Mouse (Mus musculus): ENCODE results near the gene Olfr3. TPM values are rescaled to one million over a fixed set of nuclear protein-coding genes. Genes with fewer than 3 reads are reported as not detected.

Gene Olfr3
- not detected in 2 replicates for polyA plus RNA-seq (2015; fragmentation: Nextera tagmentation; extraction: Ambion mirVana)

DNA sequence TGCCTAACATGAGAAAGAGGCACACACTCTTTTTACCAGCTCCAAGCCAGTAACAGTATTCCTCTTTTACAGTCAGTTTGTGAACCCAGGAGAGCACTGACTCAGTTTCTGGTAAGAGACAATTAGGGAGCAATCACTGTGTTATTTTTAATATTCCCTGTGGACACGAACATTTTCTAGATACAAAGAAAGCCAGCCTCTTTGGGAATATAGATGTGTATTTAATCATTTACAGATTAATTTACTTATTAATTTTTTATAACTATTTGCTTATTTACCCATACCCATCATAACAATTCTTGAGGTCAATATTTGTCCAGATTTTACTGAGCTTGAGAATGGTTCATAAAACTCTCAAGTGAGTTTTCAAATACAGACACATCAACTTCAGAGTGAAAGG is at the start of gene Olfr3:
Gene Olfr3 (minus strand): TSS at position 101 of the 400 bp plus-strand sequence.
- Histone ChIP-seq H3K4me1 (replicated peaks; ENCODE audit: control insufficient read depth, insufficient read depth) (no peaks in the 10 kb centered on the region), H3K4me3 (ENCODE audit: low read depth, low read length) (no peak within 1 kb of the TSS), H3K9ac (ENCODE audit: low read length) (no peak within 1 kb of the TSS), H3K27me3 (ENCODE audit: control insufficient read depth, insufficient read depth, low read length) (no peaks in the 10 kb centered on the region), H3K4me2 (replicated peaks; ENCODE audit: low read depth) (no peak within 1 kb of the TSS), H3K27ac (replicated peaks) (no peak within 1 kb of the TSS), H3K36me3 (ENCODE audit: control insufficient read depth, insufficient read depth, low read length) (no peaks in the 10 kb centered on the region), H3K9me3 (ENCODE audit: control insufficient read depth, low read length) (no peaks in the 10 kb centered on the region)
- ATAC-seq (ENCODE audit: low FRiP score, low TSS enrichment) (no peak), DNase-seq (ENCODE audit: low spot score) (no peak)
- 66% methylated on average over 1 of the region's 1 CpGs for WGBS
- TF ChIP-seq CTCF (IDR thresholded peaks at IDR 0.05; ENCODE audit: low read depth) (no peak), EP300 (optimal IDR thresholded peaks at IDR 0.05) (no peak)

DNA sequence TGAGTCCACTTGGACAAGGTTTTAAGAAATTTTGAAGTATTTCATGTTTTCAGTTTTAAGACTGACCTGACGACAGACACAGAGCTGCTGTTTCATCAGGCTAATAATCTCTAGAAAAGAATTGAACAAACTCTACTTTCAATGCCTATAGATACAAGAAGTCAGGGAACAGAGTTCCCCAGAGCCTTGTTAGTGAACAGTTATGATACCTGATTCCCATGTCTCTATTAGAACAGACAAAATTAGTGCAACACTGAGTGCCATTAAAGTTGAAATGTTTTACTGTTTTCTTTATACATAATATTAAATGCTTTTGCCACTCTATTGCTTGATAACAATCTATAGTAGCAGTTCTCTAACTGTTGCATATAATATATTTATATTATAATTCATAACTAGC is 45.7 kb upstream of the Olfr3 start, which contains the start of gene Olfr351:
Gene Olfr351 (minus strand): TSS at position 101 of the 400 bp plus-strand sequence.
- Histone ChIP-seq H3K9ac (ENCODE audit: low read length) (no peak within 1 kb of the TSS), H3K9me3 (ENCODE audit: control insufficient read depth, low read length) (no peaks in the 10 kb centered on the region), H3K27ac (replicated peaks) (no peak within 1 kb of the TSS), H3K36me3 (ENCODE audit: control insufficient read depth, insufficient read depth, low read length) (no peaks in the 10 kb centered on the region), H3K4me1 (replicated peaks; ENCODE audit: control insufficient read depth, insufficient read depth) (no peaks in the 10 kb centered on the region), H3K4me3 (ENCODE audit: low read depth, low read length) (no peak within 1 kb of the TSS), H3K4me2 (replicated peaks; ENCODE audit: low read depth) (no peak within 1 kb of the TSS), H3K27me3 (ENCODE audit: control insufficient read depth, insufficient read depth, low read length) (no peaks in the 10 kb centered on the region)
- DNase-seq (ENCODE audit: low spot score) (no peak), ATAC-seq (ENCODE audit: low FRiP score, low TSS enrichment) (no peak)
- TF ChIP-seq EP300 (optimal IDR thresholded peaks at IDR 0.05) (no peak), CTCF (IDR thresholded peaks at IDR 0.05; ENCODE audit: low read depth) (no peak)
- WGBS: 77% methylated on average over 1 of the region's 1 CpGs

DNA sequence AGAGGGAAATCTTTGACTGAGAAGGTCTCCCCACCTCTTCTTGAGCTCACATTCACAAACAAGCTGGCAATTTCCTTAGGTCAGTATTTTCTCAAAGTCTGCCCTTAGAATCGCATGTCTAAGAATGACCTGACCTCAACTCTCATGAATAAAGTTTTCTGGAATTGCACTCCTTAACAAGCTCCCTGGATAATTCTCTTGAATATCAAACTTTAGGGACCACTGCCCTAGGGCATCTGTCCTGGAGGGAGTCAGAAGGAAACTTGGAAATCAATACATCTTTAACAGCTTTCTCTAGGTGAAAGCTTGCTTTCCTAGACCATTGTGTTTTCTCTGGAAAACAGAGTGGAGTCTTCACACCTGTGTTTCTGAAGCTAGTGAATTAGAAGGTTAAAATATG is 29.2 kb upstream of the Olfr3 start, which contains the start of gene Olfr350:
Gene Olfr350 (plus strand): TSS at position 301 of the 400 bp plus-strand sequence.
- Histone ChIP-seq H3K27me3 (ENCODE audit: control insufficient read depth, insufficient read depth, low read length) (no peaks in the 10 kb centered on the region), H3K9ac (ENCODE audit: low read length) (no peak within 1 kb of the TSS), H3K4me2 (replicated peaks; ENCODE audit: low read depth) (no peak within 1 kb of the TSS), H3K9me3 (ENCODE audit: control insufficient read depth, low read length) (no peaks in the 10 kb centered on the region), H3K4me1 (replicated peaks; ENCODE audit: control insufficient read depth, insufficient read depth) (no peaks in the 10 kb centered on the region), H3K4me3 (ENCODE audit: low read depth, low read length) (no peak within 1 kb of the TSS), H3K36me3 (ENCODE audit: control insufficient read depth, insufficient read depth, low read length) (no peaks in the 10 kb centered on the region), H3K27ac (replicated peaks) (no peak within 1 kb of the TSS)
- 88% methylated on average over 1 of the region's 1 CpGs for WGBS
- TF ChIP-seq EP300 (optimal IDR thresholded peaks at IDR 0.05) (no peak), CTCF (IDR thresholded peaks at IDR 0.05; ENCODE audit: low read depth) (no peak)
- DNase-seq (ENCODE audit: low spot score): no peak
- ATAC-seq (ENCODE audit: low FRiP score, low TSS enrichment): no peak

DNA sequence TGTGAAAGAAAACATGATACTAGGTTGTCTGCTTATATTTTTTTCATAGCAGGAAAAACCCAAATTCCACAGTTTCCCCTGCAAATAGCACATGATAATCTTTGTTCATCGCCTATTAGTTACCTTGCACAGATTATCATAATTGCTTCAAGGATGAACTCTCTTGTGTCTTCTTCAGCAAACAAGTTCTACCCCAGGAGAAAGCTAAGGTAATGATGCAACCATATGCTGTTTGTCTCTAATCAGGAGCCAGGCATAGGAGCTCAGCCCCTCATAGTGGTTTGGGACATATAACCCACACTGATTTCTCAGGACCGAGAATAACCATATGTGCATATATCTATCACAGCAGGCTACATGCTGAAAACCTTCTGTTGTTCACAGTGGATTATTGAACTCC is 26.6 kb downstream of the Olfr3 start, which contains the start of gene Olfr50:
Gene Olfr50 (plus strand): TSS at position 301 of the 400 bp plus-strand sequence.
- Histone ChIP-seq H3K36me3 (ENCODE audit: control insufficient read depth, insufficient read depth, low read length) (no peaks in the 10 kb centered on the region), H3K9me3 (ENCODE audit: control insufficient read depth, low read length) (no peaks in the 10 kb centered on the region), H3K4me1 (replicated peaks; ENCODE audit: control insufficient read depth, insufficient read depth) (no peaks in the 10 kb centered on the region), H3K4me3 (ENCODE audit: low read depth, low read length) (no peak within 1 kb of the TSS), H3K27me3 (ENCODE audit: control insufficient read depth, insufficient read depth, low read length) (no peaks in the 10 kb centered on the region), H3K9ac (ENCODE audit: low read length) (no peak within 1 kb of the TSS), H3K27ac (replicated peaks) (no peak within 1 kb of the TSS), H3K4me2 (replicated peaks; ENCODE audit: low read depth) (no peak within 1 kb of the TSS)
- no peak for DNase-seq (ENCODE audit: low spot score)
- no peak for ATAC-seq (ENCODE audit: low FRiP score, low TSS enrichment)
- no peak for TF ChIP-seq EP300 (optimal IDR thresholded peaks at IDR 0.05)
- WGBS: 74% methylated on average over 2 of the region's 2 CpGs

DNA sequence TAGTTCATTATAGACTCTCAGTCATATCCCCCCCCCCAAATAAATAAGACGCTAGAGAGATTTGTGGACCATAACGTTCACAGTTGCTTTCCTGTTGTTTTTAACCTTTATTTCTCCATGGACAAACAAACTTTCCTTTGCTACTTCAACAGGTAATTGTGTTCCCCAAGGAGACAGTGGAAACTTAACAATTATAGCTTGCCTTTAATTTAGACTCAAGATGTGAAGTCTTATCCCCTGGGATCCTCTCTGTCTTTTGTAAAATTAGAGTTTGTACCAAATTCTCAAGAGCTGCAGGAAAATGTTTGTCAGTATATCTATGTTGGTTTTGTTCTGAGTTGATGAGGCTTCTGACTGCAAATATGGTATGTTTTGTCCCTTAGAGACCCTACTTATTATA is 32.9 kb downstream of the Olfr3 start, which contains the start of gene Olfr348:
Gene Olfr348 (plus strand): TSS at position 301 of the 400 bp plus-strand sequence.
- Histone ChIP-seq H3K4me3 (ENCODE audit: low read depth, low read length) (no peak within 1 kb of the TSS), H3K9me3 (ENCODE audit: control insufficient read depth, low read length) (no peaks in the 10 kb centered on the region), H3K27me3 (ENCODE audit: control insufficient read depth, insufficient read depth, low read length) (no peaks in the 10 kb centered on the region), H3K36me3 (ENCODE audit: control insufficient read depth, insufficient read depth, low read length) (no peaks in the 10 kb centered on the region), H3K9ac (ENCODE audit: low read length) (no peak within 1 kb of the TSS), H3K27ac (replicated peaks) (no peak within 1 kb of the TSS), H3K4me1 (replicated peaks; ENCODE audit: control insufficient read depth, insufficient read depth) (no peaks in the 10 kb centered on the region), H3K4me2 (replicated peaks; ENCODE audit: low read depth) (no peak within 1 kb of the TSS)
- no peak for TF ChIP-seq EP300 (optimal IDR thresholded peaks at IDR 0.05)
- TF ChIP-seq CTCF (IDR thresholded peaks at IDR 0.05; ENCODE audit: low read depth): no peak
- DNase-seq (ENCODE audit: low spot score): no peak
- 67% methylated on average over 2 of the region's 2 CpGs for WGBS
- no peak for ATAC-seq (ENCODE audit: low FRiP score, low TSS enrichment)

Other genes starting within 250 kb of the Olfr3 start
- gene Olfr345, start 177.0 kb downstream of the Olfr3 start, polyA plus RNA-seq (2015; fragmentation: Nextera tagmentation; extraction: Ambion mirVana): not detected in 2 replicates
- not detected in 2 replicates for gene Olfr346, start 131.2 kb downstream of the Olfr3 start, polyA plus RNA-seq (2015; fragmentation: Nextera tagmentation; extraction: Ambion mirVana)
- not detected in 2 replicates for gene Olfr347, start 85.1 kb downstream of the Olfr3 start, polyA plus RNA-seq (2015; fragmentation: Nextera tagmentation; extraction: Ambion mirVana)
- not detected in 2 replicates for gene Olfr348, start 32.8 kb downstream of the Olfr3 start, polyA plus RNA-seq (2015; fragmentation: Nextera tagmentation; extraction: Ambion mirVana)
- gene Olfr50, start 26.5 kb downstream of the Olfr3 start, polyA plus RNA-seq (2015; fragmentation: Nextera tagmentation; extraction: Ambion mirVana): not detected in 2 replicates
- not detected in 2 replicates for gene Olfr350, start 29.3 kb upstream of the Olfr3 start, polyA plus RNA-seq (2015; fragmentation: Nextera tagmentation; extraction: Ambion mirVana)
- gene Olfr351, start 45.6 kb upstream of the Olfr3 start, polyA plus RNA-seq (2015; fragmentation: Nextera tagmentation; extraction: Ambion mirVana): not detected in 2 replicates
- not detected in 2 replicates for gene Olfr352, start 51.4 kb upstream of the Olfr3 start, polyA plus RNA-seq (2015; fragmentation: Nextera tagmentation; extraction: Ambion mirVana)
- not detected in 2 replicates for gene Olfr353, start 75.9 kb upstream of the Olfr3 start, polyA plus RNA-seq (2015; fragmentation: Nextera tagmentation; extraction: Ambion mirVana)
- gene Olfr354, start 88.6 kb upstream of the Olfr3 start, polyA plus RNA-seq (2015; fragmentation: Nextera tagmentation; extraction: Ambion mirVana): 0.05 TPM in 1 of 2 replicates, not detected in the other
- not detected in 2 replicates for gene Olfr355, start 111.9 kb upstream of the Olfr3 start, polyA plus RNA-seq (2015; fragmentation: Nextera tagmentation; extraction: Ambion mirVana)
- gene Olfr356, start 120.1 kb upstream of the Olfr3 start, polyA plus RNA-seq (2015; fragmentation: Nextera tagmentation; extraction: Ambion mirVana): not detected in 2 replicates
- gene Olfr357, start 176.8 kb upstream of the Olfr3 start, polyA plus RNA-seq (2015; fragmentation: Nextera tagmentation; extraction: Ambion mirVana): 0.01 TPM in 1 of 2 replicates, not detected in the other
- not detected in 2 replicates for gene Olfr358, start 192.3 kb upstream of the Olfr3 start, polyA plus RNA-seq (2015; fragmentation: Nextera tagmentation; extraction: Ambion mirVana)
- gene Olfr360, start 248.7 kb upstream of the Olfr3 start, polyA plus RNA-seq (2015; fragmentation: Nextera tagmentation; extraction: Ambion mirVana): not detected in 2 replicates

Measured in stomach, postnatal 0 days (tissue).